Mouse (Mus musculus): ENCODE results near the gene Nsmce3. TPM values are rescaled to one million over a fixed set of nuclear protein-coding genes. Genes with fewer than 3 reads are reported as not detected.
A peak's percentile ranks its signal among the peaks of the same experiment; 100 is the strongest.

The Nsmce3 gene
- polyA plus RNA-seq, 1 experiment from 2014 or later = 8.0 TPM

DNA sequence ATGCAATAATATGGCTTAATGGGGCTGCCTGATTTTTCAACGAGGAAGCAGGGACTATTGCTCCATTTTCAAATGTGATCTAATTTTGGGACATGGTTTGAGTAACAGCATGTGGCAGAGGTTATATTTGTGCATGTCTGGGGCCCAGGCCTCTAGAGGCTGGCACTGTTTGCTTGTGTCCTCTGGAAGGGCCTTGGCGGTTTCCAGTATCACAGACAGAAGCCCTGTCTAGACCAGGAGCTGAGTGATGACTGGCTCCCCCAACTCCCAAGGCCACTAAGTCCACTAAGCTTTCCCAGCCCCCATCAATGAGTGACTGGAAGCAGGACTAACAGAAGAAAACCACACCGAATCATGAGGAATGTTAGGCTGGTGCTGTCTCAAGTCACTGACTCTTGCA is 18.3 kb upstream of the Nsmce3 start:
- WGBS = 39% methylated on average over 3 of the region's 3 CpGs
- no peak for ATAC-seq (ENCODE audit: extremely low read depth, insufficient number of reproducible peaks, low FRiP score, low TSS enrichment)

DNA sequence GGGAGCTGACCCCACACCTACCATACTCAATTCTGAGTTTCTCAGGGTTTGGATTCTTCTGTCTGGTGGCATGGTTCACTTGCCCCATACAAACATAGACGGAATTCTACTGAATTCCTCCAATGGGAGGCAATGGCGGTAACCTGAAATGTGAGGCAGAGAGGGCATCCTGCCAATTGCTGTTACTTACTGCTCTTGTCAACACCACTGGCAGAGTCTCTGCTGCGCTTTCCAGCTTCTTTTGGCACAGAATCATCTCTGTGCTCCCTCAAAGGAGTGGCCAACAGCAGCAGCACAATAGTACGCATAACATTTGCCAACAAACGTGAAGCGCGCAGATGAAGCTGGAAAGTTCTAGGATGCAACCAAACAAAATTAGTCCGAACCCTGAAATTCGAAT is 17.1 kb upstream of the Nsmce3 start:
- H3K9ac ChIP-seq = no peak overlapping the region
- H3K4me3 ChIP-seq = no peak overlapping the region
- H3K4me2 ChIP-seq = no peak overlapping the region
- no peak for ATAC-seq (ENCODE audit: extremely low read depth, insufficient number of reproducible peaks, low FRiP score, low TSS enrichment)
- peaks cover 20% of the 10 kb centered on the region for H3K4me1 ChIP-seq
- H3K27ac ChIP-seq (replicated peaks) = no peak overlapping the region
- WGBS = 62% methylated on average over 9 of the region's 9 CpGs
- no peaks in the 10 kb centered on the region for H3K36me3 ChIP-seq
- H3K27me3 ChIP-seq (replicated peaks) = no peaks in the 10 kb centered on the region
- H3K9me3 ChIP-seq = no peaks in the 10 kb centered on the region

More for the DNA sequence above, 18.3 kb upstream of the Nsmce3 start:
- H3K4me3 ChIP-seq = no peak overlapping the region
- H3K36me3 ChIP-seq = no peaks in the 10 kb centered on the region
- no peak overlapping the region for H3K4me2 ChIP-seq
- H3K27me3 ChIP-seq (replicated peaks) = no peaks in the 10 kb centered on the region
- no peaks in the 10 kb centered on the region for H3K9me3 ChIP-seq
- peaks cover 20% of the 10 kb centered on the region for H3K4me1 ChIP-seq
- no peak overlapping the region for H3K9ac ChIP-seq
- H3K27ac ChIP-seq (replicated peaks) = peak overlapping the region; percentile 70

DNA sequence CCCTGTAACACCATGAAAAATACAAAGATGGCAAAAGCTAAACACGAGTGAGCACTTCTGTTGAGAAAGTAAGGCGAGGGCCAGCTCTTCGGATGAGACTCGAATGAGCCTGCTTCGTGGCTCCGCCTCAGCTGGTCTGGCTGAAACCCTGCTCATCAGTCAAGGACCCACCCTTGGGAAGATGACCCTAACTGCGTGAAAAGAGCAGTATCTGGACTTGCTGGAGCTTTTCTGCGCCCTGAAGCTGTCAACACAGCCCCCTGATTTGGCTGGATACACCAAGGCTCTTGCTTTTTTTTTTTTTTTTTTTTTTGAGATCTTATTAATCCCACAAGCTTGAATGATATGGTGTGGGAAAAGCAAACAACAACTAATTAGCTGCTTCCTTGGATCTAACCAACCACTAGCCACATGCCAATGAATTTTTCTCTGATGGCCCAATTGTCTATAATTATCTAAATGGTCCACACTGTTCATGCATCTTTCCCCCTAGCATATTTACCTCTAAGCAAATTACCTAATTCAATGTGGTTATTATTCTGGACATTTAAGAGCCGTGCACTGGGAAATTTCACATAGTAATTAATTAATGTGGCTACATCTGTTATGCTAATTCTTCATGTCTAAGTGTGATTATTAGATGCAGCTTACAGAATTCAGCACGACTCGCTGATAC is 11.5 kb upstream of the Nsmce3 start:
- Histone ChIP-seq H3K36me3 (no peaks in the 10 kb centered on the region), H3K4me1 (0 out of 2 replicates have a peak, but pooled peaks cover under 1% of the 10 kb centered on the region), H3K4me2 (no peak overlapping the region), H3K4me3 (no peak overlapping the region), H3K9ac (no peak overlapping the region), H3K27me3 (replicated peaks) (no peaks in the 10 kb centered on the region), H3K9me3 (no peaks in the 10 kb centered on the region), H3K27ac (replicated peaks) (no peak overlapping the region)
- no peak for ATAC-seq (ENCODE audit: extremely low read depth, insufficient number of reproducible peaks, low FRiP score, low TSS enrichment)
- 60% methylated on average over 11 of the region's 11 CpGs for WGBS

DNA sequence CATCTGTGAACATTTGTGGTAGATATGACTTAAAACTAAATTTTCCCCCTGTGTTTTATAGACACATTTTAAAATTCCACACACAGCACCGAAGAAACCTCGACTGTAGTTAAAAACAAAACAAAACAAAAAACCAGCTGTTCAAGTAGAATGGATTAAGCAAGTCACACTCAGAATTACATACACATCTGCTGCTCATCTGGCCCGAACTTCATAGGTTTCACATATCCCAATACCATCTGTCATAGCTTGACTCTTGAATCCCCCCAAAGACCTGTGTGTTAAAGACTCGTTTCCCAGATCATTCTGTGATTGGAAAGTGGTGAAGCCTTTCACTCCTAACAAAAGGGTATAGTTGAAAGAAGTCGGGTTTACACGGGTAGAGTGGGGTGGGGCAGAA is 9.4 kb upstream of the Nsmce3 start:
- WGBS = 70% methylated on average over 6 of the region's 6 CpGs
- H3K36me3 ChIP-seq = no peaks in the 10 kb centered on the region
- H3K27ac ChIP-seq (replicated peaks) = no peak overlapping the region
- no peak overlapping the region for H3K4me2 ChIP-seq
- H3K9ac ChIP-seq = no peak overlapping the region
- no peak for ATAC-seq (ENCODE audit: extremely low read depth, insufficient number of reproducible peaks, low FRiP score, low TSS enrichment)
- no peaks in the 10 kb centered on the region for H3K4me1 ChIP-seq
- no peaks in the 10 kb centered on the region for H3K9me3 ChIP-seq
- H3K27me3 ChIP-seq (replicated peaks) = peaks cover 4% of the 10 kb centered on the region; the same call in 1 of the 2 replicates
- no peak overlapping the region for H3K4me3 ChIP-seq

DNA sequence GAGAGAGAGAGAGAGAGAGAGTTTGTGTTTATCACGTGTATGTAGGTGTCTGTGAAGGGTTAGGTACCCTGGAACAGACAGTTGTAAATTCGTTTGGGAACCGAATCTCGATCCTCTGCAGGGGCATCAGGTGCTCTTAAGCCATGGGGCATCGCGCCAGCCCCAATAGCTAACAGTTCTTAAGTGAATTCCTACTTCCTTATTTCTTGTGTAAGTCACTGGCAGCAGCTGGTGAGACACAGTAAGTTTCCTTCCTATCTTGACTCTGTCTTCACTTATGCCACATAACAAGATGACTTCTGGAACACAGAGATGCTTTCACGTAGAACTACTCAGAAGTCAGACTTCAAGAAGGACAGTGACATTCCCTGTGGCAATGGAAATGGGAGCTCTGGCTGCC is 8.6 kb upstream of the Nsmce3 start:
- H3K4me2 ChIP-seq = no peak overlapping the region
- H3K27ac ChIP-seq (replicated peaks) = no peak overlapping the region
- H3K36me3 ChIP-seq = no peaks in the 10 kb centered on the region
- 64% methylated on average over 7 of the region's 7 CpGs for WGBS
- H3K9ac ChIP-seq = no peak overlapping the region
- ATAC-seq (ENCODE audit: extremely low read depth, insufficient number of reproducible peaks, low FRiP score, low TSS enrichment) = no peak
- no peaks in the 10 kb centered on the region for H3K9me3 ChIP-seq
- H3K27me3 ChIP-seq (replicated peaks) = peaks cover 8% of the 10 kb centered on the region; the same call in 1 of the 2 replicates
- no peaks in the 10 kb centered on the region for H3K4me1 ChIP-seq
- no peak overlapping the region for H3K4me3 ChIP-seq

DNA sequence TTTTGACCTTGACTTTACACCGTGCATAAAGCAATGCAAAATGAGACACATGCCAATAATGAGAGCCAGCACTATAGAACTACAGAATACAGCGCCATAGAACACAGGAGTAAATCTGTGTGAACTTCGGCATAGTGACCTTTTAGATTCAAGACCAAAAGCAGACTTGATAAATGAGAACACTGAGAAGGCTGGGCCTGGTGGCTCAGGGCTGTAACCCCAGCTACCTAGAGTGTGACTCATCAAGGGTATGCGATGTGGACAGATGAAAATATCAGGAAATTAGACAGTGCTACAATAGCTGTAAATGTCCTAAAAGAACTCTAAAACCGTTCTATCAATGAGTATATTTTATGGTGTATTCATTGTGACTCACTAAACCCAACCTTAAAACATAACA is 7.6 kb upstream of the Nsmce3 start:
- Histone ChIP-seq H3K4me2 (no peak overlapping the region), H3K4me3 (no peak overlapping the region), H3K4me1 (no peaks in the 10 kb centered on the region), H3K36me3 (no peaks in the 10 kb centered on the region), H3K27ac (replicated peaks) (no peak overlapping the region), H3K9ac (no peak overlapping the region), H3K27me3 (replicated peaks) (peaks cover 8% of the 10 kb centered on the region), H3K9me3 (no peaks in the 10 kb centered on the region)
- ATAC-seq (ENCODE audit: extremely low read depth, insufficient number of reproducible peaks, low FRiP score, low TSS enrichment) = no peak
- WGBS = 76% methylated on average over 5 of the region's 5 CpGs

DNA sequence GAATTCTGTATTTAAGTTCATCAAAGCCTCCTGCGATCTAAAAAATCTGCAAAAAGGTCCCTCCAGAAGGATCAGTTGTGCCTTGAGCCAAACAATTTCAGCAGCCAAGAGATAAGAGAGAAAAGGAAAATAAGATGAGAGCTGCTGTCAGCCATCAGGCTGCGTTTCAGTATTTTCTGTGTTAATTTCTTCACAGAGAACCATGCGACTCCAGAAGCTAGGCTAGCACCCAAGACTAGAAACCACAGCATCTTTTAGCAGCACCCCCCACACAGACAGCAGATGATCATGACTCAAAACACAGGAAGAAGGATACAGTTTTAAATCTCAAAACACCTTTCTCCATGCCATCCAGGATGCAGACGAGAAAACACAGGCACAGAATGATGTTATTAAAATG is 2.1 kb upstream of the Nsmce3 start:
- 70% methylated on average over 4 of the region's 4 CpGs for WGBS
- ATAC-seq (ENCODE audit: extremely low read depth, insufficient number of reproducible peaks, low FRiP score, low TSS enrichment) = no peak
- H3K4me3 ChIP-seq = no peak overlapping the region

DNA sequence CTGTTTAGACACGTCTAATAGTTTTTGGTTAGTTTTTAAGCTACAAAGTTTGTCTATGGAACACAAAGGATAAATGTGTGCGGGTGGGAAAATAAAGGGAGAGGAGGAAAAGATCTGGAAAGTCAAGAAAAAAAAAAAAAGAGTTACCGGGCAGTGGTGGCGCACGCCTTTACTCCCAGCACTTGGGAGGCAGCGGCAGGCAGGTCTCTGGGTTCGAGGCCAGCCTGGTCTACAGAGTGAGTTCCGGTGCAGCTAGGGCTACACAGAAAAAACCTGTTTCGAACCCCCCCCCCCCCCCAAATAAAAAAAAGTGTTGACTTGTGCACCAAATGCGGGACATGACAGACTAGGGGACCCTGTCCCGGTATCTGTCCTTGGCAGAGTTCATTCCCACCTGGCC is 469 bp upstream of the Nsmce3 start:
- Histone ChIP-seq H3K4me1 (peaks cover 19% of the 10 kb centered on the region), H3K4me2 (peak overlapping the region; percentile 96), H3K9ac (peak overlapping the region; percentile 73), H3K36me3 (peaks cover 8% of the 10 kb centered on the region; the same call in 1 of the 2 replicates), H3K27ac (replicated peaks) (peak overlapping the region; percentile 96), H3K27me3 (replicated peaks) (peaks cover 8% of the 10 kb centered on the region), H3K9me3 (no peaks in the 10 kb centered on the region), H3K4me3 (peak overlapping the region; percentile 96)
- ATAC-seq (ENCODE audit: extremely low read depth, insufficient number of reproducible peaks, low FRiP score, low TSS enrichment) = no peak
- WGBS = 36% methylated on average over 11 of the region's 11 CpGs

More for the DNA sequence above, 2.1 kb upstream of the Nsmce3 start:
- Histone ChIP-seq H3K4me1 (peaks cover 19% of the 10 kb centered on the region), H3K36me3 (peaks cover 8% of the 10 kb centered on the region; the same call in 1 of the 2 replicates), H3K4me2 (no peak overlapping the region), H3K27ac (replicated peaks) (no peak overlapping the region), H3K9me3 (no peaks in the 10 kb centered on the region), H3K27me3 (replicated peaks) (peaks cover 8% of the 10 kb centered on the region), H3K9ac (no peak overlapping the region)

DNA sequence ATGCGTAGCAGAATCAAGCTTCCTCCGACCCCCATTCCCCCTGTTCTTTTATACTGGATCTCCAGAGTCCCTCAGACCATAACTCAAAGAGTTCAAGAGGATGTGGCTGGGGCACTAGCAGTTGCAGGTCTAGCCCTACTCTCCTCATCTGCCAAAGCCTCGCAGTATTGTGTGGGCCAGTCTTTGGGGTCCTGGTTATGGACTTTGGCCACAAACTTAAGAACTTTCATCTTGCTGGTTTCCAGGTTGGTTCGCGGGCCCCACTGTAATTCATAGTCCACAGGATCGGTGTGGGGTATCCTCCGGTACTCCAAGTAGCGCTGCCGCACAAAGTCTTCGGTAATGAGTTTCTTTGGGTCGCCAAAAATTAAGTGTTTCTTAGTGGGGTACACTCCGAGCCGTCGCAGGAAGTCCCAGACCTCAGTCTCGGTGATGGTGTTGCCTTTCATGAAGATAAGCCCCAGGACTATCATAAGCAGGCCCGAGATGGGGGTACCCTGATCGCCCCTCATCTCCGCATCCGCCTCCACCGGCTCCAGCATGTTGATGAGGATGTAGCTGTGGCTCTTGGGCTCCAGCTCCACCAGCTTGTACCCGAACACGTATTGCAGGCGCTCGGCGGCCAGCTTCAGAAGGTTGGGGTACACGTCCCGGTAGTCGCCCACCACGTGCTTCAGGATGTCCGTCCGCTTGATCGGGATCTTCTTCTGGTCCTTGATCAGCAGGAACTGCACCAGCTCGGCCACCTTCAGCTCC is 632 bp downstream of the Nsmce3 start:
- Histone ChIP-seq H3K9ac (peak overlapping the region; percentile 97), H3K36me3 (peaks cover 8% of the 10 kb centered on the region; the same call in 1 of the 2 replicates), H3K27ac (replicated peaks) (peak overlapping the region; percentile 96), H3K4me1 (peaks cover 19% of the 10 kb centered on the region), H3K27me3 (replicated peaks) (peaks cover 3% of the 10 kb centered on the region), H3K9me3 (no peaks in the 10 kb centered on the region), H3K4me3 (peak overlapping the region; percentile 96), H3K4me2 (peak overlapping the region; percentile 96)
- 2% methylated on average over 33 of the region's 33 CpGs for whole genome bisulfite sequencing
- ATAC-seq (ENCODE audit: extremely low read depth, insufficient number of reproducible peaks, low FRiP score, low TSS enrichment) = 0 out of 2 replicates have a peak, but pooled peaks have one; percentile 8

DNA sequence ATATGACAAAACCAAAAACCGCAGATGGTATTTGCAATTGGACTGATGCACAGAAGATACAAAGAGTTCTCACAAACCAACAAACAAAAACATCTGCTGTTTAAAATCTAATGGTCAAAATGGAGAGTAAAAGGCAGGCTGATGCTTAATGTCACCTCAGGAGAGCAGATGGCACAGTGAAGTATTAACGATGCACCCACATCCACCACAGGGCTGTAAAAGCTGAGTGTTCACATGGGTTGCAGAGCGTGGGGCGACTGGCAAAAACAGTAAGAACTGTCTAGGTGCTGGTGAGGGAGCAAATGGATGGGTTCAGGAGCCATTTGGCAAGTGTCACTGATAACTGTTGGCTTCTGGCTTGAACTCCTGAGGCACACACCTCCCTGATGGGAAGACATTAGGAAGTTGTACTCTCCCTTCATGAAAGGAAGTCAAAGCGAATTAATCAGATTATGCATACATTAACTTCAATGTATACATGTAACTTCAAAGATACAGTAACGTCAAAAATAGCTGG is 3.2 kb downstream of the Nsmce3 start:
- no peaks in the 10 kb centered on the region for H3K9me3 ChIP-seq
- no peaks in the 10 kb centered on the region for H3K27me3 ChIP-seq (replicated peaks)
- 79% methylated on average over 6 of the region's 6 CpGs for WGBS
- no peak overlapping the region for H3K9ac ChIP-seq
- peaks cover 19% of the 10 kb centered on the region for H3K4me1 ChIP-seq
- no peak overlapping the region for H3K4me3 ChIP-seq
- no peak overlapping the region for H3K27ac ChIP-seq (replicated peaks)
- ATAC-seq (ENCODE audit: extremely low read depth, insufficient number of reproducible peaks, low FRiP score, low TSS enrichment) = no peak
- H3K36me3 ChIP-seq = peaks cover 8% of the 10 kb centered on the region; the same call in 1 of the 2 replicates
- H3K4me2 ChIP-seq = no peak overlapping the region

DNA sequence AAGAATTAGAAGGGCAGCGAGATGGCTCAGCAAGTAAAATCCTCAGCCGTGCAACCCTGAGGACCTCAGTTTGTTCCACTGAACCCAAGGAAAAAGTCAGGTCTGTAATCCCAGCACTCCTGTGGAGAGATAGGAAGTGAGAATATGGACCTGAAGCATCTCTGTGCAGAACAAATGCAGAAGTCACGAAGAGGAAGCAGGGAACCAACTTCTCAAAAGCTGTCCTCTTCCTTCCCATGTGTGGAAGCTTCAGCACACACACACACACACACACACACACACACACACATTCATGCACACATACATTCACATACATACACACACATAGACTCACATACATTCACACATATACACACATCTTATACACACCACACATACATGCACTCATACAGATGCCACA is 9.3 kb downstream of the Nsmce3 start:
- no peak for ATAC-seq (ENCODE audit: extremely low read depth, insufficient number of reproducible peaks, low FRiP score, low TSS enrichment)
- Histone ChIP-seq H3K36me3 (no peaks in the 10 kb centered on the region), H3K4me1 (no peaks in the 10 kb centered on the region), H3K27ac (replicated peaks) (no peak overlapping the region), H3K9ac (no peak overlapping the region), H3K27me3 (replicated peaks) (no peaks in the 10 kb centered on the region), H3K9me3 (no peaks in the 10 kb centered on the region), H3K4me2 (no peak overlapping the region), H3K4me3 (no peak overlapping the region)
- 72% methylated on average over 3 of the region's 3 CpGs for WGBS

Data from heart, embryonic 13.5 days (tissue).